18 mouse cellular contexts compared by ENCODE assay signal in genomic region chr12:32435126-32435525, GRCm38 (mm10). TPM values are rescaled to one million over a fixed set of nuclear protein-coding genes. Genes with fewer than 3 reads are reported as not detected.
A peak's percentile ranks its signal among the peaks of the same experiment; 100 is the strongest.
DNase-seq lines count a peak whose midpoint lies in the region; ATAC-seq and TF ChIP-seq lines count a peak whose summit lies in the region.
"Had no signal": no experiment of that assay in that cellular context is flagged by ENCODE, and none has a peak within 500 bp of the region (broad histone marks: within the 10 kb centered on the region; RNA-seq: fewer than 3 reads in every experiment).

No protein-coding gene starts in this region.

- H3K36me3 ChIP-seq in myocyte (ENCODE audit: control insufficient read depth, insufficient read depth): no peaks in the 10 kb centered on the region
- H3K36me3 ChIP-seq in midbrain, embryonic 16.5 days (ENCODE audit: control insufficient read depth, insufficient read depth, low read length): no peaks in the 10 kb centered on the region
- H3K36me3 ChIP-seq: embryonic facial prominence, embryonic 15.5 days; forebrain, embryonic 15.5 days; heart, embryonic 15.5 days; hindbrain, embryonic 15.5 days; lung, embryonic 15.5 days had no signal

- no peak for TF ChIP-seq POLR2A in myocyte (IDR thresholded peaks at IDR 0.05; ENCODE audit: insufficient read length, low read depth)

- no peaks in the 10 kb centered on the region for H3K9me3 ChIP-seq in midbrain, embryonic 16.5 days (replicated peaks; ENCODE audit: control insufficient read depth, low read length, poor library complexity, severe bottlenecking)
- H3K9me3 ChIP-seq: embryonic facial prominence, embryonic 15.5 days; forebrain, embryonic 15.5 days; heart, embryonic 15.5 days; hindbrain, embryonic 15.5 days; lung, embryonic 15.5 days had no signal

- ATAC-seq in midbrain, embryonic 16.5 days: no peak
- ATAC-seq: forebrain, embryonic 15.5 days had no signal

- peak; percentile 6 for DNase-seq in cerebellum, adult 9-10 months
- no peak for DNase-seq in cerebellum, postnatal 4 days (ENCODE audit: low spot score in 2 of 2)
- DNase-seq in kidney, adult 9 months: peak; percentile 21
- DNase-seq in kidney, postnatal 10 days: no peak
- DNase-seq in adrenal gland, postnatal 25 days: peak; percentile 24
- no peak for DNase-seq in layer of hippocampus, adult 9-11 months
- DNase-seq: B cell, adult 2 months; liver; spleen, adult 18-20 months; thymus, postnatal 4 days had no signal

- H3K27me3 ChIP-seq in myocyte (ENCODE audit: control insufficient read depth, insufficient read depth, insufficient read length): no peaks in the 10 kb centered on the region
- no peaks in the 10 kb centered on the region for H3K27me3 ChIP-seq in midbrain, embryonic 16.5 days (ENCODE audit: control insufficient read depth, insufficient read depth, low read depth, low read length)
- H3K27me3 ChIP-seq: embryonic facial prominence, embryonic 15.5 days; forebrain, embryonic 15.5 days; heart, embryonic 15.5 days; hindbrain, embryonic 15.5 days; lung, embryonic 15.5 days had no signal

- no peak overlapping the region for H3ac ChIP-seq in myocyte (ENCODE audit: control insufficient read depth, insufficient read length)

- H3K4me3 ChIP-seq in myocyte: no peak overlapping the region
- no peak overlapping the region for H3K4me3 ChIP-seq in midbrain, embryonic 16.5 days (ENCODE audit: low read depth, low read length)
- H3K4me3 ChIP-seq: embryonic facial prominence, embryonic 15.5 days; forebrain, embryonic 15.5 days; heart, embryonic 15.5 days; hindbrain, embryonic 15.5 days; lung, embryonic 15.5 days had no signal

- H3K79me2 ChIP-seq in myocyte (ENCODE audit: control insufficient read depth, insufficient read depth): no peaks in the 10 kb centered on the region

- H3K4me1 ChIP-seq in midbrain, embryonic 16.5 days (ENCODE audit: control insufficient read depth, insufficient read depth, low read length): no peaks in the 10 kb centered on the region
- H3K4me1 ChIP-seq: embryonic facial prominence, embryonic 15.5 days; forebrain, embryonic 15.5 days; heart, embryonic 15.5 days; hindbrain, embryonic 15.5 days; lung, embryonic 15.5 days had no signal

- WGBS in midbrain, embryonic 16.5 days: 78% methylated on average over 1 of the region's 1 CpGs

- H3K4me2 ChIP-seq in myocyte (ENCODE audit: low read depth): peak overlapping the region; percentile 26
- H3K4me2 ChIP-seq in midbrain, embryonic 16.5 days (ENCODE audit: low read length): no peak overlapping the region
- H3K4me2 ChIP-seq: embryonic facial prominence, embryonic 15.5 days; forebrain, embryonic 15.5 days; heart, embryonic 15.5 days; hindbrain, embryonic 15.5 days; lung, embryonic 15.5 days had no signal

- H3K27ac ChIP-seq in midbrain, embryonic 16.5 days (ENCODE audit: low read length): no peak overlapping the region
- H3K27ac ChIP-seq: embryonic facial prominence, embryonic 15.5 days; forebrain, embryonic 15.5 days; heart, embryonic 15.5 days; hindbrain, embryonic 15.5 days; lung, embryonic 15.5 days; stomach, postnatal 0 days had no signal

- H3K9ac ChIP-seq in midbrain, embryonic 16.5 days (ENCODE audit: low read depth, low read length): no peak overlapping the region
- H3K9ac ChIP-seq: embryonic facial prominence, embryonic 15.5 days; forebrain, embryonic 15.5 days; heart, embryonic 15.5 days; hindbrain, embryonic 15.5 days; lung, embryonic 15.5 days had no signal

TF ChIP-seq in myocyte, 11 proteins besides CTCF, POLR2A, EP300 and RAD21:
- TF ChIP-seq MYOG (IDR thresholded peaks at IDR 0.05; ENCODE audit: control insufficient read depth in 1 of 3, insufficient read depth in 1 of 3, insufficient read length in 2 of 3, low read depth in 2 of 3) (no peak), CEBPB (IDR thresholded peaks at IDR 0.05; ENCODE audit: insufficient read depth, poor library complexity, severe bottlenecking) (peak; percentile 63; the same call in 1 of the 2 replicates), MYOD1 (IDR thresholded peaks at IDR 0.05; ENCODE audit: control insufficient read depth in 1 of 3, insufficient read length in 2 of 3, low read depth in 2 of 3) (no peak), SRF (IDR thresholded peaks at IDR 0.05; ENCODE audit: control insufficient read depth, insufficient read length, low read depth) (no peak)

RNA-seq across cellular contexts. Expression of gene Ccdc71l, which starts 56.6 kb away (rescaled TPM):
- total RNA-seq in adrenal gland, postnatal 25 days (2021): 12.8 and 13.9 TPM in 2 replicates
- polyA plus RNA-seq in myocyte (2012; fragmentation: generic; extraction: Trizol): 3.0 TPM
- polyA plus RNA-seq in midbrain, embryonic 16.5 days (2015; fragmentation: Nextera tagmentation; extraction: Ambion mirVana): 3.4 and 3.9 TPM in 2 replicates

Comparison
In these comparisons a context has a peak if more than half of its experiments do, and no peak if none do; other contexts are left out.
1. DNase-seq: peak in cerebellum, adult 9-10 months (single experiment), kidney, adult 9 months (single experiment) and adrenal gland, postnatal 25 days (single experiment); none in cerebellum, postnatal 4 days (0 of 2), kidney, postnatal 10 days (single experiment) and layer of hippocampus, adult 9-11 months (single experiment).